Mouse (Mus musculus): Measurements from ENCODE around the gene Ckm. TPM values are rescaled to one million over a fixed set of nuclear protein-coding genes. Genes with fewer than 3 reads are reported as not detected.

The Ckm gene
- total RNA-seq, 2 experiments from 2014 or later = 34,344 to 35,305 TPM

DNA sequence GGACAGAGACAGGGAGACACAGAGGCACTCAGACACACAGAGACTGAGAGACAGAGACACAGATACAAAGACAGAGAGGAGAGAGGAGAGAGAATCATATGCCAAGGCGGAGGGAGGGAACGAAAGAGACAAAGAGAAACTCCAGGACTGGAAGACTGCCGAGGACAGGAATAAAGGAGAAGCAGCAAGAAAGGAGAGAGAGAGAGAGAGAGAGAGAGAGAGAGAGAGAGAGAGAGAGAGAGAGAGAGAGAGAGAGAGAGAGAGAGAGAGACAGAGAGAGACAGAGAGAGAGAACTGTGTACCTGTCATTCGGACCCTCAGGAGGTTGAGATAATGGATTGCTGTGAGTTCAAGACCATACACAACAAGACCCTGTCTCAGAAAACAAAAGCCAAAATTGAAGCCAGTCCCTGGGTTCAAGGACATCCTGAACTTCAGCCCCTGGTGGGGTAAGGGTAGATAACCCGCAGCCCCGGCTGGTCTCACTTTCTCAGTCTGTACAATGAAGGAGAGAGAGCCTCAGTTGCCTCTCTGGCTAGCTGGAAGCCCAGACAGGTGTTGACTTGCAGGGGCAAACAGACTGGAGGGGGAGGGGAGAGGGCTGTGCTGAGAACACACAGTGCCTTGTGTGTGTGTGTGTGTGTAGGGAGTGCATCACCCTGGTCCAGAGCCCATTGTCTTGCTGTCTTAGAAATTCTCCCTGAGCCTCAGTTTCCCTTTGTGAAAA, 54.7 kb downstream of the Ckm start:
- intact Hi-C loops (cut with DNase I; ENCODE audit: low total_unique reads) = no loop called here
- DNase-seq = no peak

DNA sequence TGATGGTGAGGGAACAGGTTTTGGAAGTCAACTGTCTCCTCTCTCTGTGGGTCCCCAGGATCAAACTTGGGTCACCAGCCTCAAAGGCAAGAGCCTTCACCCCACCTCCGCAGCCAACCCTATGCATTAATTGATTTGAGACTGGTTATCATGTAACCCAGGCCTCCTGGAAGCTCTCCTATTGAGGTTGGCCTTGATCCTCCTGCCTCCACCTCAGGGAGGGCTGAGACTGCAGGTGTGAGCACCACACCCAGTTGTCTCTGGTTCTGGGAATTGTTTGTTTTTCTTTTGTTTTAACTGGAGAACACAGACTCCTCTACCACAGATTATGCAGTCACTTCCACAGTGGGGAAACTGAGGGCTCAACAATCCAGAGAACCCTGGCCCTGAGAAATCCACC, 55.9 kb downstream of the Ckm start:
- intact Hi-C loops (cut with DNase I; ENCODE audit: low total_unique reads) = no loop called here
- DNase-seq = no peak

DNA sequence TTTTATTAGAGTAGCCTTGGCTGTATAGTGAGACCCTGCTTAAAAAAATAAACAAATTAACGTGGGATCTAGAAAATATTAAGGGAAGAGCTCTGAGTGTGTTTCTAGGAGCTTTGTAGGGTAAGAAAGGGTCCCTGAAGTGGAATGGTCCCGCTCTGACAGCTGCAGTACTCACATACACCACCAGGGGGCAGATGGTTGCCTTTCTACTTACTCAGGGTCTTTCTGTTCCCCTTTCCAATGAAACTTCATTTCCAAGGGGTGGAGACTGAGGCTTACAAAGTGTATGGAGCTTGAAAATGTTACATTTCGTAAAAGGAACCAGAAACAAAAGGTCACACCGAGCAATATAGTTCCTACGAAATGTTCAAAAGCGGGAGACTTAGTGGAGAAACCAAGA, 56.9 kb downstream of the Ckm start:
- peak; percentile 71 for DNase-seq

DNA sequence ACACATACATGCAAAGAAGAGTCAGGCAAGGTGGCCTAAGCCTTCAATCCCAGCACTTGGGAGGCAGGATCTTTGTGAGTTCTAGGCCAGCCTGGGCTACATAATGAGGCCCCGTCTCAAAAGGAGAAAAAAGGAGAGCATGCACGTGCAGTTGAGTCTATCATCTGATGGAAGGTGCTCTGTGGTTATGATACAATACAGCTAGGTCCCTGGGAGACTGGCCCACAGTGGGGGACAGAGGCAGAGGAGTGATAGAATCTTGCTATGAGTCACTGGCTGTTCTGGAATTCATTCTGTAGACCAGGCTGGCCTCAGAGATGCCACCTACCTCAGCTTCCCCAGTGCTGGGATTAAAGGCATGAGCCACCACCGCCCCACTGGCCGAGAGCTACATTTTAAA, 57.9 kb downstream of the Ckm start:
- intact Hi-C loops (cut with DNase I; ENCODE audit: low total_unique reads) = no loop called here
- DNase-seq = no peak

More for the DNA sequence above, 56.9 kb downstream of the Ckm start:
- intact Hi-C loops (cut with DNase I; ENCODE audit: low total_unique reads) = no loop called here

DNA sequence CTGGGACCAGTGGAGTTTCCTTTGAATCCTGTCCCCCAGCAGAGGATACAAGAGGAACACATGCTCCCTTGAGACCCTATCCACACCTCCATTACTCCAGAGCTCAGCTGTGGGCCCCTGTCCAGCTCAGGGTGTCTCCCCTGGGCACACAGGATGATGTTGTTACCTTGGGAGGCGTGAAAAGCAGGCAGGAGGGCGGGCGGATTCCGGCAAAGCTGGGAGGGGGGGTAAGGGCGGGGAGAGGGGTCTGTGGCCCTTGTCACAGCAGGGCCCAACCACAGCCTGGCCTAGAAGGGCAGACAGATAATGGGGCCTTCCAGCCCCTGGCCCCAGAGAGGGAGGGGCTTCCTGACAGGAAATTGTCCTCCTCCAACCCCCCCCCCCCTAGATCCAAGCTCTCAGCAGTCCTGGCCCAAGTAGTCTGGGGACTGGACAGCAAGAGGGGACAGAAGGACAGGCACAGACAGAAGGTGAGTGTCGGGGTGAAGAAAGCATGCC, 58.4 kb downstream of the Ckm start, which contains the start of gene Exoc3l2:
Gene Exoc3l2, plus strand, starts transcription at position 448 of the 498 bp plus-strand sequence.
- no peak for DNase-seq
- intact Hi-C loops (cut with DNase I; ENCODE audit: low total_unique reads) = no loop called here

DNA sequence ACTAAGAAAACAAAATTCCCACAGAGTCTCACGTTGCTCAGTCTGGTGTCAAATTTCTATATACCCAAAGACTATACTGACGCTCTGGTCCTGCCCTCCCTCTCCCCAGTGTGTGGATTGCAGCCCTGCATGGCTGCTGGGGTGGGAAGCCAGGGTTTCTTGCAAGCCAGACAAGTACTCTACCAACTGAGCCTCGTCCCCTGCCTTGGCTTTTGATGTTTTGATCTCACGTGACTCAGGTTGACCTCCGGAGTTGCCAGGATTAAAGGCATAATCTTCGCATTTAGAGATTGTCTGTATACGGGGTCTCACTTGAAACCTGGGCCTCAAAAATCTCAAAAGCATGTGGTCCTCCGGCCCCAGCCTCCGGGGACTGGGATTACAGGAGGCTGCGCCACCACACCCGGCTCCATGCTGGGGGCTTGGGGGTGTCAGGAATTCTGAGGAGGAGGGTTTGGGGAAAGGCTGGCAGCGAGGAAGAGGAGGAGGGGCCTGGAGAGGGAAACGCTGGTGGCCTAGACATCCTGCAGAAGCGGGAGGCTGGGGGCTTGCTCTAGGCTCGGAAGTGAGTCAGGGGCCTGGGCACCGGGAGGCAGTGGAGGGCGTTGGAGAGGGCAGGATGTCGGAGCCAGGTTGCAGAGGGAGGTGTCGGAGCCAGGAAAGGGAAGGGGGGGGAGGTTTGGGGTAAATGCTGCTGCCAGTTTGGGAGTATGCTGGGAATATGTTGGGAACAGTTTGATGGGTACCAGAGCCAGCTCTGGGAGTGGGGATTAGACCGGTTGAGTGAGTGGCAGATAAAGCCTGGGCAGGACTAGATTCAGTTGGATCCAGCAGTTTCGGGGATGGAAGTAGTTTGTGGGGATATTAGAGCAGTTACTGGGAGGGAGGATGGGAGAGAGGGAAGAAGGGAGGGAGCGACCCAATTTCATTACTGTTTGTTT, 60.1 kb downstream of the Ckm start:
- DNase-seq = no peak
- intact Hi-C loops (cut with DNase I; ENCODE audit: low total_unique reads) = no loop called here

DNA sequence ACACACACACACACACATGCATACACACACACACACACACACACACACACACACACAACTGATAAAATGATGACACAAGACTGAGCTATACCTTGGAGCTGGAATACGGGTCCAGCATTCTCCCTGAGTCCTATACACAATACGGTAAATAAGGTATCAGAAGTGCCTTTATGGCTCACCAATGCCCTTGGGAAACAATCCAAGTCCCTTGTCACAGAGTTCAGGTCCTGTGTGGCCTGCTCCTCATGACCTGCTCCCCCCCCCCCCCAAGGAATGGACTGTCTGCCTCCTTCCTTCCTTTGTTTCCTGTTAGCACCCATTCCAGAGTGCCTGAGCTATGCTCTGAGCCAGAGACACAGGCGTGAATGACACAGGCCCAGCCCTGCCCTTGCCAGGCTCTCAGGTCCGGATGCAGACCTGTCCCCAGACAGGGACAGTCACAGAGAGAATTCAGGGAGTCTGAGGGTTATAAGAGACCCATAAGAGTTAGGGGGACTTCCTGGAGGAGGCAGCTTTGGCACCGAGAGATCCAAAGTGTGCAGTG, 62.1 kb downstream of the Ckm start:
- DNase-seq = no peak
- intact Hi-C loops (cut with DNase I; ENCODE audit: low total_unique reads) = no loop called here

DNA sequence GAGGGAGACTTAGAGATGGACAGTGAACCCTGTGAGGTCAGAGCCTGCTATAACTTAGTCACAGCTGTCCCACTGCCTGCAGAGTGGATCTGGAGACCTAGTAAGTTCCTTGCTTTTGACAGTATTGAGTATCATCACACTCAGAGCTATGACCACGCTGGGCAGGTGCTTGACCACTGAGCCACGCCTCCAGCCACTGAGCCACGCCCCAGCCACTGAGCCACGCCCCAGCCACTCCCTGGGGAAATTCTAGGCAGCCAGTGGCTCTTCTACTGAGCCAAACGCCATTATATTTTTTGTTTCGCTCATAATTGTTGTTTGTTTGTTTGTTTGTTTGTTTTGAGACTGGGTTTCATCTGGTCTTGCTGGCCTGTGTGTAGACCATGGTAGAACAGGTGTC, 63.1 kb downstream of the Ckm start:
- DNase-seq = no peak
- intact Hi-C loops (cut with DNase I; ENCODE audit: low total_unique reads) = no loop called here

DNA sequence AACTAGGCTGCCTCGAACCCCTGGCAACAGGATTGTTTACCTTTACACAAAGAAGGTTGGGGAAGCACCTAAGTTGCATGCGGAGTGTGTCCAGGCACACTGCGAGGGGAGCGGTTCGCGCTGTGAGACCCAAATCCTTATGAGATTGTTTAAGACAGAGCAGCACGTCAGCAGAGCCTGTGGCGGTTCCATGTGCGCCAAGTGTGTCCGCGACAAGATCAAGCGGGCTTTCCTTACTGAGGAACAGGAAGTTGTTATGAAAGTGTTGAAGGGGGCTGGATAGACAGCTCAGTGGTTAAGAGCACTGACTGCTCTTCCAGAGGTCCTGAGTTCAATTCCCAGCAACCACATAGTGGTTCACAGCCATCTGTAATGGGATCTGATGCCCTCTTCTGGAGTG, 63.7 kb downstream of the Ckm start:
- intact Hi-C loops (cut with DNase I; ENCODE audit: low total_unique reads) = no loop called here
- no peak for DNase-seq

DNA sequence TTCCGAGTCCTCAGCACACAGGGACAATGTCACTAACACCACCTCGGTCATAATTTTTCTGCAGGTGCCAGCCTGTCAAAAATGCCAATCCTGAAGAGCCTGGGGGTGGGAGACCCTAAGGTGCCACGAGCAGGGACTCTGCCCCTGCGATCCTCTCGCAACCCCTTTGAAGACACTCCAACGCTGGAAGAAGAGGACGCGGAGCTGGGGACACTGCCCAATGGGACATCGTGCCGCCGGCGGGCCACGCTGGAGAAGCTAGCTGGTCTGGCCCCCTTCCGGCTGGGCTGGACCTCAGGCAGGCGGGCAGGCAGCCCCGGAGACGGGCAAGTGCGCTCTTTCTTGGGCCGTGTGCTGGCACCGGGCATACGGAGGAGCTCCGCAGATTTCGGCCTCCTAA, 64.8 kb downstream of the Ckm start:
- intact Hi-C loops (cut with DNase I; ENCODE audit: low total_unique reads) = no loop called here
- no peak for DNase-seq

DNA sequence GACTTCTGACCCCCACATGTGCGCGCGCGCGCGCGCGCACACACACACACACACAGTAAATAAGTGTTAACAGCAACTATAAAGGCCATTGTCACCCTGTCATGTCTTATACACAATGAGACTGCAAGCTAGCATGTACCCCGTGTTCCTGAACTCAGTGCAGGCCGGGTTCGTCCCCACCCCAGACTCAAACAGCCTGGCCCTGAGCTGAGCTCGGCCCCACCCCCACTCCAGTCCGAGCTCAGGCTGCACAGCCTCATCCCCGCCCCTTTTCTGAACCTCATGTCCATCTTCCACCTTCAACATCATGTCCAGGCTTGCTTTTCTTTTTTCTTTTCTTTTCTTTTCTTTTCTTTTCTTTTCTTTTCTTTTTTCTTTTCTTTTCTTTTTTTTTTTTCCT, 65.7 kb downstream of the Ckm start:
- DNase-seq = no peak
- intact Hi-C loops (cut with DNase I; ENCODE audit: low total_unique reads) = no loop called here

DNA sequence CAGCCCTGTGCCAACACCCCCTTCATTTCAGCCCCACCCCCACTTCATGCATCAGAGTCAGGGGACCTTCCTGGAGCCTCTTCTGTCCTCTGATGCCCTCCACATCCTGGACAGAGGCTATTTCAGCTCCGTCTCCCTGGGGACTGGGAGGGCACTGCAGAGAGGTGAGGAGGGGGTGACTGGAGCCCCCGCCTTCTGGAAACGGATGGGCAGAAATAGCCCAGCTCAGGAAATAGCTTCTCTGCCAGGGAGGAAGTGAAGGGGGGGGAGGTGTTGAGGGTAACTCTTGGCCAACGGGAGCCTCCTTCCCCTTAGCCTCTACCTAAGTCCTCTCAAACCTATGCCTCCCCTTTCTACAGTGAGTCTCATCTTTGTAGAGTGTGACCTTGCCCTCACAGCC, 67.8 kb downstream of the Ckm start:
- intact Hi-C loops (cut with DNase I; ENCODE audit: low total_unique reads) = no loop called here
- DNase-seq = no peak

Small RNA genes lying within 50 kb of the gene (microRNA-seq; reads per million reads assigned to microRNA genes)
- gene Mir343 = 0 reads per million in 2 experiments

Other genes starting within 250 kb of the Ckm start
- gene Gipr, start 238.6 kb upstream of the Ckm start, total RNA-seq (2021) = under 1 TPM in 1 of 2 experiments, not detected in 1; 0.09 TPM
- gene Eml2, start 228.4 kb upstream of the Ckm start, total RNA-seq (2021) = 10 to 100 TPM; 12.1 to 14.2 TPM
- 1 to 10 TPM; 2.9 to 4.3 TPM for gene Gpr4, start 192.2 kb upstream of the Ckm start, total RNA-seq (2021)
- gene Opa3, start 176.4 kb upstream of the Ckm start, total RNA-seq (2021) = 10 to 100 TPM; 35.1 to 43.0 TPM
- 10 to 100 TPM; 31.0 to 35.1 TPM for gene Vasp, start 133.0 kb upstream of the Ckm start, total RNA-seq (2021)
- not detected for gene Ppm1n, start 124.7 kb upstream of the Ckm start, total RNA-seq (2021)
- gene Rtn2, start 122.2 kb upstream of the Ckm start, total RNA-seq (2021) = 100 to 1,000 TPM; 800 to 833 TPM
- gene Fosb, start 94.7 kb upstream of the Ckm start, total RNA-seq (2021) = under 1 TPM; 0.69 to 0.90 TPM
- gene Ercc1, start 60.0 kb upstream of the Ckm start, total RNA-seq (2021) = 10 to 100 TPM; 26.7 to 28.7 TPM
- gene Cd3eap, start 45.3 kb upstream of the Ckm start, total RNA-seq (2021) = 1 to 10 TPM; 7.4 to 8.2 TPM
- gene Ppp1r13l, start 45.0 kb upstream of the Ckm start, total RNA-seq (2021) = 1 to 10 TPM; 1.7 to 2.9 TPM
- gene Ercc2, start 22.8 kb upstream of the Ckm start, total RNA-seq (2021) = 1 to 10 TPM; 6.1 to 7.8 TPM
- under 1 TPM in 1 of 2 experiments, not detected in 1; 0.11 TPM for gene Klc3, start 672 bp upstream of the Ckm start, total RNA-seq (2021)
- gene Mark4, start 54.0 kb downstream of the Ckm start, total RNA-seq (2021) = 10 to 100 TPM; 12.6 to 14.1 TPM
- gene Exoc3l2, start 58.6 kb downstream of the Ckm start, total RNA-seq (2021) = under 1 TPM; 0.47 to 0.74 TPM
- 1 to 10 TPM; 1.7 to 2.1 TPM for gene Bloc1s3, start 103.6 kb downstream of the Ckm start, total RNA-seq (2021)
- gene Trappc6a, start 103.6 kb downstream of the Ckm start, total RNA-seq (2021) = 10 to 100 TPM; 19.9 to 20.0 TPM
- not detected for gene Nkpd1, start 113.1 kb downstream of the Ckm start, total RNA-seq (2021)
- 10 to 100 TPM; 34.4 to 34.5 TPM for gene Ppp1r37, start 158.3 kb downstream of the Ckm start, total RNA-seq (2021)
- gene Zfp296, start 172.5 kb downstream of the Ckm start, total RNA-seq (2021) = under 1 TPM in 1 of 2 experiments, not detected in 1; 0.27 TPM
- gene Gemin7, start 172.8 kb downstream of the Ckm start, total RNA-seq (2021) = 10 to 100 TPM; 50.0 to 55.1 TPM
- gene Clasrp, start 199.7 kb downstream of the Ckm start, total RNA-seq (2021) = 10 to 100 TPM; 10.6 to 12.0 TPM
- 1 to 10 TPM; 4.9 to 7.3 TPM for gene Relb, start 224.7 kb downstream of the Ckm start, total RNA-seq (2021)

All from gastrocnemius, postnatal 14 days (tissue).